Mouse (Mus musculus): ENCODE data around the gene Cit. TPM values are rescaled to one million over a fixed set of nuclear protein-coding genes. Genes with fewer than 3 reads are reported as not detected.

Cit gene
- total RNA-seq, 1 experiment: 43.4 TPM

DNA sequence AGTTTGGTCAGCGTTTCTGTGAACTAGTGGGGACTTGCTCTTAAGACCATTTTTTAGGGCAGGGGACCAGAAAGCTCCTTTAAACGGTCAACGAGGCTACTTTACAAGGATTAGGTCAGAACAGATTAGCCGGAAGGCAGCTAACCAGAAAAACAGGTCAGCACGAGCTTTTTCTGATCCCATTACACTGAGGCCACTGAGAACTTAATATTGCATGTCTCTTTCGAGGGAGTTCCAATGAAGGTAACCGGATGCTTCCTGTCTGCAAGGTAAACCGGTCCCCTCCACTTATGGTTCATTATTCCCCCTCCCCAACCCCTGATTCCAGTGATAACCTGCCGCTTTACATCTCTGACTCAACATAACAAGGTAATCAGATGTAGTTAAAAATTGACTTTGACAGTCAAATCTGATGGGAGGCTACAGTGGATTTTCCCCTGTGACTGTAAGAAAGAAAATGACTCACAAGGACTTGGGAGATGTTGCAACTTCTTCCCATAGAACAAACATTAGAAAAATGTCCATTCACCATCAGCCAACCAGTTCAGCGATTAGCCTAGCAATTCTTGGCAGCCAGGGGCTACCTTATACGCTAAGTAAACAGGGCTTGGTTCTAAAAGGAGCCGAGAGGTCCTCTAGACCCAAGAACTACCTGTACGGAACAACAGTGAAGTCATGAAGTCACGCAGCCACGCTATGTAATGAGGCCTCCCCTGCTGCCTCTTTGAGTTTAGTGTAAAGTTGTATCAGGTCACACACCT lies 164.2 kb downstream of the Cit start:
- in situ Hi-C loops (cut with MboI; ENCODE audit: low sequenced_read_pairs in 2 of 2, unreplicated experiment in 2 of 2): no loop called here
- no peak for DNase-seq (ENCODE audit: low read depth, low spot score)
- no peaks in the 10 kb centered on the region for H3K9me3 ChIP-seq (ENCODE audit: control insufficient read depth, insufficient read depth, low read depth, low read length)

DNA sequence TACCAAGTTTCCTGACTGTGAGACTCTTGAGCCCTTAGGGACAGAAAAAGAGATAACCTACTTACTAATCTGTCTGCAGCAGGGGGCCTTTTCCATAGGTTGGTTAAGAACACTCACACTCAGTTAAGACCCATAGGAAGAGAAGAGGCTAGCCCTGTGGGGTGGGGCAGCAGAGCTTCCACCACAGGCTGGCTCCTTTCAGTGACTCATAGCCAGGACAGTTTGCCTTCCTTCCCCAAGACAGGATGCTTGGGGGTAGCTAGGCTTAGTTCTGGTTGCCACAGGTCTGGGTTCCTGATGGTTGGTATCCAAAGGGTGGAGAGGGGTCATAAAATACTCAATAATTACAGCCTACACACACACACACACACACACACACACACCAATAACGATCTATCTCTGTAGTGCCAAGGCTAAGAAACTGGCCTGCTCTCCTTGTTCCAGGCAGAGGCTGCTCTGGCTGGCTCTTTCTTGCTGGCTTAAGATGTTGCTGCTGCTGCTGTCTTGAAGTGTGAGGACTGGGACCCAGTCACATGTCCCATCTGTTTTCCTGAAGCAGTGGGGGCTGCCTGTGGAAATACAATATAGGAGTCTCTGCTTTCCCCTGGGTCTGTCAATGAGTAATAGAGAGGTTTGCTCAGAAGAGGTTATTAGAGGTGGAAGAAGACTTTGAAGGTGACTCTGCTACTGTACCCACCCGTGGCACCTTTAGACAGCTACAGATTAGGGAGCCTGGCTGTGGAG lies 165.0 kb downstream of the Cit start:
- in situ Hi-C loops (cut with MboI; ENCODE audit: low sequenced_read_pairs in 2 of 2, unreplicated experiment in 2 of 2): no loop called here
- no peaks in the 10 kb centered on the region for H3K9me3 ChIP-seq (ENCODE audit: control insufficient read depth, insufficient read depth, low read depth, low read length)
- peaks cover 0 to 19% of the 10 kb centered on the region in 2 experiments; a peak in 2 of 4 replicates for H3K4me1 ChIP-seq (ENCODE audit: control insufficient read depth in 2 of 2, insufficient read depth in 2 of 2, low read length in 2 of 2, poor library complexity in 1 of 2)
- H3K9ac ChIP-seq (ENCODE audit: insufficient read depth, low read depth, low read length, poor library complexity, severe bottlenecking): no peak overlapping the region
- no peak overlapping the region for H3K4me3 ChIP-seq (ENCODE audit: insufficient read depth in 1 of 2, low read depth in 1 of 2, low read length in 2 of 2, poor library complexity in 1 of 2, severe bottlenecking in 1 of 2)
- no peak for DNase-seq (ENCODE audit: low read depth, low spot score)
- TF ChIP-seq ZC3H11A (IDR thresholded peaks at IDR 0.05; ENCODE audit: borderline replicate concordance, low read depth, low read length) (no peak), ZNF384 (IDR thresholded peaks at IDR 0.05; ENCODE audit: low read depth, low read length) (no peak), CHD2 (IDR thresholded peaks at IDR 0.05; ENCODE audit: low read depth, low read length) (no peak), MAFK (IDR thresholded peaks at IDR 0.05; ENCODE audit: insufficient read depth, low read depth, low read length) (no peak), HCFC1 (IDR thresholded peaks at IDR 0.05; ENCODE audit: borderline replicate concordance, insufficient read depth, low read length) (no peak)
- H3K36me3 ChIP-seq (ENCODE audit: control insufficient read depth, insufficient read depth, low read length, poor library complexity, severe bottlenecking): peaks cover 16% of the 10 kb centered on the region
- H3K27ac ChIP-seq (ENCODE audit: insufficient read depth, low read depth, low read length, poor library complexity, severe bottlenecking): no peak overlapping the region

More for the DNA sequence above, 164.2 kb downstream of the Cit start:
- Histone ChIP-seq H3K4me3 (ENCODE audit: insufficient read depth in 1 of 2, low read depth in 1 of 2, low read length in 2 of 2, poor library complexity in 1 of 2, severe bottlenecking in 1 of 2) (no peak overlapping the region), H3K9ac (ENCODE audit: insufficient read depth, low read depth, low read length, poor library complexity, severe bottlenecking) (no peak overlapping the region), H3K27ac (ENCODE audit: insufficient read depth, low read depth, low read length, poor library complexity, severe bottlenecking) (no peak overlapping the region), H3K4me1 (ENCODE audit: control insufficient read depth in 2 of 2, insufficient read depth in 2 of 2, low read length in 2 of 2, poor library complexity in 1 of 2) (peaks cover 0 to 20% of the 10 kb centered on the region in 2 experiments; a peak in 2 of 4 replicates), H3K36me3 (ENCODE audit: control insufficient read depth, insufficient read depth, low read length, poor library complexity, severe bottlenecking) (peaks cover 8% of the 10 kb centered on the region)
- TF ChIP-seq ZC3H11A (IDR thresholded peaks at IDR 0.05; ENCODE audit: borderline replicate concordance, low read depth, low read length) (no peak), CHD2 (IDR thresholded peaks at IDR 0.05; ENCODE audit: low read depth, low read length) (no peak), MAFK (IDR thresholded peaks at IDR 0.05; ENCODE audit: insufficient read depth, low read depth, low read length) (no peak), HCFC1 (IDR thresholded peaks at IDR 0.05; ENCODE audit: borderline replicate concordance, insufficient read depth, low read length) (no peak), ZNF384 (IDR thresholded peaks at IDR 0.05; ENCODE audit: low read depth, low read length) (no peak)

DNA sequence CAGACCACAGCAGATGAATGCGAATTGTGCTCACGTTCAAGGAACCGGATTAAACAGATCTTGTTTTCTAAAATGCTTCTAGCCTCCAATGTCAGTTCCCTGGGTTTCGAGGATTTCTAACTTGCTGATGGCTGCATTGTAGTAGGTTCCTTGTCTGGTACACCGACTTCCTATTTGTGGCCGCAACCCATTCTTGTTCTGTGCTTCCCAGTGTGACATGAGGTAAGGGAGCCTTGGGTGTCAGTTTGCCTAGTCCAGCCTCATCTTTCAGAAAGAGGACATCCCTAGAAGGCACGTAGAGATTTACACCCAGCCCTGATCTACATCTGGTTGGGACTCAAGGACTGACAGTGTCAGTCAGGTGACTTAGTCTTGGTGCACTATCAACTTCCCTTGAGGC lies 166.6 kb downstream of the Cit start:
- no peaks in the 10 kb centered on the region for H3K9me3 ChIP-seq (ENCODE audit: control insufficient read depth, insufficient read depth, low read depth, low read length)
- H3K9ac ChIP-seq (ENCODE audit: insufficient read depth, low read depth, low read length, poor library complexity, severe bottlenecking): no peak overlapping the region
- no peak for DNase-seq (ENCODE audit: low read depth, low spot score)
- H3K4me3 ChIP-seq (ENCODE audit: insufficient read depth in 1 of 2, low read depth in 1 of 2, low read length in 2 of 2, poor library complexity in 1 of 2, severe bottlenecking in 1 of 2): no peak overlapping the region
- H3K4me1 ChIP-seq (ENCODE audit: control insufficient read depth in 2 of 2, insufficient read depth in 2 of 2, low read length in 2 of 2, poor library complexity in 1 of 2): peaks cover 0 to 10% of the 10 kb centered on the region in 2 experiments; a peak in 2 of 4 replicates
- peaks cover 29% of the 10 kb centered on the region for H3K36me3 ChIP-seq (ENCODE audit: control insufficient read depth, insufficient read depth, low read length, poor library complexity, severe bottlenecking)
- no peak for TF ChIP-seq HCFC1 (IDR thresholded peaks at IDR 0.05; ENCODE audit: borderline replicate concordance, insufficient read depth, low read length)
- TF ChIP-seq ZC3H11A (IDR thresholded peaks at IDR 0.05; ENCODE audit: borderline replicate concordance, low read depth, low read length): no peak
- TF ChIP-seq ZNF384 (IDR thresholded peaks at IDR 0.05; ENCODE audit: low read depth, low read length): no peak
- TF ChIP-seq MAFK (IDR thresholded peaks at IDR 0.05; ENCODE audit: insufficient read depth, low read depth, low read length): no peak
- no peak for TF ChIP-seq CHD2 (IDR thresholded peaks at IDR 0.05; ENCODE audit: low read depth, low read length)
- no peak overlapping the region for H3K27ac ChIP-seq (ENCODE audit: insufficient read depth, low read depth, low read length, poor library complexity, severe bottlenecking)
- in situ Hi-C loops (cut with MboI; ENCODE audit: low sequenced_read_pairs in 2 of 2, unreplicated experiment in 2 of 2): no loop called here

DNA sequence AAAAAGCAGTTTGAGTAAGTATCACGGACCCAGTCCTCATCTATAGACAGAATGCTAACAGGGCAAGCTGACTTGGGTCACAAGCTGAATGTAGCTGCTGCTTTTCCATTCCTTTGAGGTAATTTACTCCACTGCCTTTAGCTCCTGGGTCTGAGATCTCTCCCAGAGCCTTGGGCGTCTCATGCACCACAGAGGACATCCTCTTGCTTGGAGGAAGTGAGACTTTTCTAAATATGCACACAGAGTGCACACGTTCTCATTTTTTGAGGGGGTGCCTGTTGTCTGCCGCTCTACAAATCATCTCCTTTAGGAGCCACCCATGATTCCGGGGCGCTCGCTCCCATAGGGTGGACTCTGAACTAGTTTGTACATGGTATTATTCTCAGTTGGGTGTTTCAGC lies 167.4 kb downstream of the Cit start:
- in situ Hi-C loops (cut with MboI; ENCODE audit: low sequenced_read_pairs in 2 of 2, unreplicated experiment in 2 of 2): no loop called here
- TF ChIP-seq CHD2 (IDR thresholded peaks at IDR 0.05; ENCODE audit: low read depth, low read length) (no peak), HCFC1 (IDR thresholded peaks at IDR 0.05; ENCODE audit: borderline replicate concordance, insufficient read depth, low read length) (no peak), MAFK (IDR thresholded peaks at IDR 0.05; ENCODE audit: insufficient read depth, low read depth, low read length) (no peak), ZC3H11A (IDR thresholded peaks at IDR 0.05; ENCODE audit: borderline replicate concordance, low read depth, low read length) (no peak), ZNF384 (IDR thresholded peaks at IDR 0.05; ENCODE audit: low read depth, low read length) (no peak)

More for the DNA sequence above, 167.4 kb downstream of the Cit start:
- Histone ChIP-seq H3K27ac (ENCODE audit: insufficient read depth, low read depth, low read length, poor library complexity, severe bottlenecking) (no peak overlapping the region), H3K36me3 (ENCODE audit: control insufficient read depth, insufficient read depth, low read length, poor library complexity, severe bottlenecking) (peaks cover 37% of the 10 kb centered on the region), H3K9ac (ENCODE audit: insufficient read depth, low read depth, low read length, poor library complexity, severe bottlenecking) (no peak overlapping the region), H3K9me3 (ENCODE audit: control insufficient read depth, insufficient read depth, low read depth, low read length) (no peaks in the 10 kb centered on the region), H3K4me1 (ENCODE audit: control insufficient read depth in 2 of 2, insufficient read depth in 2 of 2, low read length in 2 of 2, poor library complexity in 1 of 2) (peaks cover 0 to 5% of the 10 kb centered on the region in 2 experiments; a peak in 2 of 4 replicates), H3K4me3 (ENCODE audit: insufficient read depth in 1 of 2, low read depth in 1 of 2, low read length in 2 of 2, poor library complexity in 1 of 2, severe bottlenecking in 1 of 2) (no peak overlapping the region)
- no peak for DNase-seq (ENCODE audit: low read depth, low spot score)

Measured in ES-E14 (cell line).